Mouse (Mus musculus) mammary gland, adult 2 months (tissue): ENCODE measurements around the gene Wdr70. TPM values are rescaled to one million over a fixed set of nuclear protein-coding genes. Genes with fewer than 3 reads are reported as not detected.

Source experiments
- polyA plus RNA-seq: library from polyadenylated mRNA; depleted of rRNA; stranded (reverse); fragments of >200 nt; gene quantifications from 2 replicates; pipeline ENCODE4 v1.2.3, GENCODE M21; 2012; ENCODE audit warnings: low replicate concordance; rRNA removed

The Wdr70 gene
- 7.0 and 10.0 TPM in 2 replicates for polyA plus RNA-seq

GRCm38 (mm10) chr15:8098774-8099749, at the start of gene Wdr70:
TSS of gene Wdr70 (minus strand) at chr15:8099209.

GRCm38 (mm10) chr15:8108966-8109743, 10.1 kb upstream of the Wdr70 start, which contains the start of gene Nup155:
TSS of gene Nup155 (plus strand) at chr15:8109273.

Other genes with a start within 250 kb of the Wdr70 start
- 4.6 and 10.7 TPM in 2 replicates for gene Nup155, start 10.1 kb upstream of the Wdr70 start, polyA plus RNA-seq
- gene Cplane1, start 69.9 kb upstream of the Wdr70 start, polyA plus RNA-seq = 2.9 and 3.1 TPM in 2 replicates